Mouse (Mus musculus): ENCODE data around the gene Kirrel.

The Kirrel gene

GRCm38 (mm10) chr3:87079751-87080150, 94.8 kb downstream of the Kirrel start:
- no peak for DNase-seq (ENCODE audit: low read depth, low spot score)

- DNase-seq (ENCODE audit: low read depth, low spot score): no peak
These were observed 95.2 kb downstream of the Kirrel start for GRCm38 (mm10) chr3:87079301-87079700.

GRCm38 (mm10) chr3:87077681-87078080, 96.9 kb downstream of the Kirrel start:
- no peak for DNase-seq (ENCODE audit: low read depth, low spot score)

- DNase-seq (ENCODE audit: low read depth, low spot score): no peak
These were observed 97.6 kb downstream of the Kirrel start for GRCm38 (mm10) chr3:87076899-87077298.

GRCm38 (mm10) chr3:87076161-87076560, 98.4 kb downstream of the Kirrel start:
- no peak for DNase-seq (ENCODE audit: low read depth, low spot score)

GRCm38 (mm10) chr3:87072612-87073515, 101.7 kb downstream of the Kirrel start:
- no peak for DNase-seq (ENCODE audit: low read depth, low spot score)

- DNase-seq (ENCODE audit: low read depth, low spot score): no peak
These were observed 102.4 kb downstream of the Kirrel start for GRCm38 (mm10) chr3:87072191-87072590.

- no peak for DNase-seq (ENCODE audit: low read depth, low spot score)
These were observed 107.1 kb downstream of the Kirrel start for GRCm38 (mm10) chr3:87067396-87067975.

- DNase-seq (ENCODE audit: low read depth, low spot score): no peak
These were observed 120.6 kb downstream of the Kirrel start for GRCm38 (mm10) chr3:87053939-87054338.

- no peak for DNase-seq (ENCODE audit: low read depth, low spot score)
These were observed 126.7 kb downstream of the Kirrel start for GRCm38 (mm10) chr3:87047801-87048200.

GRCm38 (mm10) chr3:87041733-87042132, 132.8 kb downstream of the Kirrel start:
- DNase-seq (ENCODE audit: low read depth, low spot score): no peak

- no peak for DNase-seq (ENCODE audit: low read depth, low spot score)
These were observed 136.0 kb downstream of the Kirrel start for GRCm38 (mm10) chr3:87038500-87038899.

- DNase-seq (ENCODE audit: low read depth, low spot score): no peak
These were observed 140.5 kb downstream of the Kirrel start for GRCm38 (mm10) chr3:87034061-87034460.

- DNase-seq (ENCODE audit: low read depth, low spot score): peak; percentile 52
These were observed 141.2 kb downstream of the Kirrel start for GRCm38 (mm10) chr3:87033357-87033756.

- DNase-seq (ENCODE audit: low read depth, low spot score): peak; percentile 42
These were observed 143.7 kb downstream of the Kirrel start for GRCm38 (mm10) chr3:87030855-87031254.

Measured in CD4-positive helper T cell, adult 2 months (primary cell).